Mouse (Mus musculus): ENCODE results near the gene Txndc11. TPM values are rescaled to one million over a fixed set of nuclear protein-coding genes. Genes with fewer than 3 reads are reported as not detected.

The Txndc11 gene
- polyA plus RNA-seq, 1 experiment from 2014 or later: 32.3 TPM

DNA sequence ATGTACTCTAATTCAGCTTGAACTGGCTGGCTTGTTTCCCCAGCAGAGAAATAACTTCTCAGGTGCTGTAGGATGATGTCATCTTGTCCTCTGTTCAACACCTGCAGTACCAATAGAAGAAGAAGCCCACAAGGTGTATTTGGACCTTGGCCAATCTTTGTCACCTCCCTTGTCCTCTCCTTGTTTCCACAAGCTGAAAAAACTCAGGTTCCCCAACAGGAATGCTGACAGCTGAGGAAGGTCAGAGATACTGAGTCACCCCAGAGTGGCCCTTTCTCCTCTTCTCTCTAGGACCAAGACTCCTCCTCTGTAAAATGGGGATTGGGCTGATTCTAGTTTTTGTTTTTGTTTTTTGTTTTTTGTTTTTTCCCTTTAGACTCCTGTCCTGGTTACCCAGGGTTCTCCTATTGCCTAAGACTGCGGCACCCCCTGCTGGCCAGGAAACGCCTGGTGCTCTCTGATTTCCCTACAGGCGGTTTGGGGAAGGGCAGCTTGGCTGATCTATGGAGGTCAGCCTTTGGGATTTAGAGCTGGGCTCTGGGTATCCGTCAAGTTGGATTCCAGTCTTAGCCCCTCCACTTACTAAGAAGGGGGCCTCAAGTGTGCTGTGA lies 100.2 kb downstream of the Txndc11 start:
- H3K4me2 ChIP-seq: no peak overlapping the region
- H3K4me3 ChIP-seq: no peak overlapping the region
- under 1% methylated on average over 4 of the region's 4 CpGs for WGBS
- H3K27me3 ChIP-seq: no peaks in the 10 kb centered on the region
- H3K9ac ChIP-seq: no peak overlapping the region
- peaks cover 6% of the 10 kb centered on the region; the same call in 1 of the 2 replicates for H3K4me1 ChIP-seq
- ATAC-seq (ENCODE audit: borderline replicate concordance, extremely low read depth, low FRiP score, low TSS enrichment): peak; percentile 58; the same call in 1 of the 2 replicates
- no peak overlapping the region for H3K27ac ChIP-seq
- H3K9me3 ChIP-seq: no peaks in the 10 kb centered on the region
- no peaks in the 10 kb centered on the region for H3K36me3 ChIP-seq

DNA sequence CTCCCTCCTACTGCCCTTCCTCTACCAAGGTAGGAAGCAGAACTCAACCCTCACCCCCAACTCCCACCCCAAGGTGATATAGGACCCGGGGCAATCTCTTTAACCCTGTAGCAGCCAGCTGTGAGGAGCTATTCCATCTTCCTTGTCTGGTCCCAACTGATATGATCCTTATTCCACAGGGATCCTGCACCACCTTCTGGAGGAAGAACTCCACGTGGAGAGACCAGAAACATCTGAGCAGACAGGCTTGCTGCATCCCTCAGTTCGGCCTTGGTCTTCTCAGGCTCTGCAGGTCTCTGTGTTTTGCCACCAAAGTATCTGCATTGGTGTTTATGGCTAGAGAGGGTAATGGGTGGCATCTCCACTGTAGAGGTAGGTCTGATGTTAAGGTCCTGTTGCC lies 103.1 kb downstream of the Txndc11 start:
- ATAC-seq (ENCODE audit: borderline replicate concordance, extremely low read depth, low FRiP score, low TSS enrichment): no peak
- no peaks in the 10 kb centered on the region for H3K36me3 ChIP-seq
- no peak overlapping the region for H3K9ac ChIP-seq
- H3K9me3 ChIP-seq: no peaks in the 10 kb centered on the region
- no peak overlapping the region for H3K4me3 ChIP-seq
- no peak overlapping the region for H3K27ac ChIP-seq
- WGBS: 43% methylated on average over 3 of the region's 3 CpGs
- no peak overlapping the region for H3K4me2 ChIP-seq
- peaks cover 5% of the 10 kb centered on the region; the same call in 1 of the 2 replicates for H3K4me1 ChIP-seq
- no peaks in the 10 kb centered on the region for H3K27me3 ChIP-seq

DNA sequence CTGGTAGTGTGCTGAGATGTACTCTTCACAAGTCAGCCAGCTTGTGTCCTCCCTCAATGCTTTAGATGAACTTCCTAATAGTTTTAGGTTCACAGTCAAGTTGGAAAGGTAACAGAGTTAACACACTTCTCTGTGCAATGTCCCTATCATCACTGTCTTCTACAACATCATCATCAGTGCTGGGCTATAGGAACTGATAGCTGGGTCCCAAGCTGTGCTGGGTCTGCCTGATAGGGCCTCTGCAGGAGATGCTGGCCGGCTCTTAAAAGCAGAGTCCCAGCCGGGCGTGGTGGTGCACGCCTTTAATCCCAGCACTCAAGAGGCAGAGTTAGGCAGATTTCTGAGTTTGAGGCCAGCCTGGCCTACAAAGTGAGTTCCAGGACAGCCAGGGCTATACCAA lies 103.6 kb downstream of the Txndc11 start:
- H3K27me3 ChIP-seq: no peaks in the 10 kb centered on the region
- H3K36me3 ChIP-seq: no peaks in the 10 kb centered on the region
- H3K4me1 ChIP-seq: peaks cover under 1% of the 10 kb centered on the region; the same call in 1 of the 2 replicates
- H3K27ac ChIP-seq: no peak overlapping the region
- no peak overlapping the region for H3K4me3 ChIP-seq
- H3K4me2 ChIP-seq: no peak overlapping the region
- ATAC-seq (ENCODE audit: borderline replicate concordance, extremely low read depth, low FRiP score, low TSS enrichment): no peak
- H3K9ac ChIP-seq: no peak overlapping the region
- no peaks in the 10 kb centered on the region for H3K9me3 ChIP-seq
- WGBS: 78% methylated on average over 4 of the region's 4 CpGs

DNA sequence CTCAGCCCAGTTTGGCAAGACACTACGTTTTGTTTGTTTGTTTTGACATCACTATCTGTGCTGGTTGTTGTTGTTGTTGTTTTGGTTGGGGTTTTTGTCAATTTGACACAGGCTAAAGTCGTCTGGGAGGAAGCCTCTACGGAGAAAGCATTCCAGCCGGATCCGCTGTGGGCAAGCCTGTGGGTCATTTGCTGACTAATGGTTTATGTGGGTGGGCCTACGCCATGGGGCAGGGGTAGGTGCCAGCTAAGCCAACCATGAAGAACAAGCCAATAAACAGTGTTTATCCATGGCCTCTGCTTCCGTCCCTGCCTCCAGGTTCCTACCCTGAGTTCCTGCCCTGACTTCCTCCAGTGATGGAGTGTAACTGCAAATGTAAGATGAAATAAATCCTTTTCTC lies 106.2 kb downstream of the Txndc11 start:
- Histone ChIP-seq H3K4me1 (no peaks in the 10 kb centered on the region), H3K27ac (no peak overlapping the region), H3K9me3 (no peaks in the 10 kb centered on the region), H3K4me3 (no peak overlapping the region), H3K27me3 (no peaks in the 10 kb centered on the region), H3K4me2 (no peak overlapping the region), H3K9ac (no peak overlapping the region), H3K36me3 (no peaks in the 10 kb centered on the region)
- no peak for ATAC-seq (ENCODE audit: borderline replicate concordance, extremely low read depth, low FRiP score, low TSS enrichment)
- WGBS: 73% methylated on average over 7 of the region's 7 CpGs

Small RNAs within 50 kb of the gene (microRNA-seq; reads per million reads assigned to microRNA genes)
- 46.5 reads per million, percentile 44 among the genes with 10 or more reads in this experiment for gene Gm23935

Other genes starting within 250 kb of the Txndc11 start
- 47.2 and 47.6 TPM in 2 replicates for gene Snn, start 73.7 kb downstream of the Txndc11 start, polyA plus RNA-seq (2015; fragmentation: Nextera tagmentation; extraction: Ambion mirVana)
- 109 and 111 TPM in 2 replicates for gene Litaf, start 68.5 kb downstream of the Txndc11 start, polyA plus RNA-seq (2015; fragmentation: Nextera tagmentation; extraction: Ambion mirVana)
- 86.7 and 92.9 TPM in 2 replicates for gene Zc3h7a, start 41.7 kb upstream of the Txndc11 start, polyA plus RNA-seq (2015; fragmentation: Nextera tagmentation; extraction: Ambion mirVana)
- 155 and 163 TPM in 2 replicates for gene Rsl1d1, start 68.7 kb upstream of the Txndc11 start, polyA plus RNA-seq (2015; fragmentation: Nextera tagmentation; extraction: Ambion mirVana)
- gene Gspt1, start 119.7 kb upstream of the Txndc11 start, polyA plus RNA-seq (2015; fragmentation: Nextera tagmentation; extraction: Ambion mirVana): 75.5 and 75.6 TPM in 2 replicates
- not detected in 2 replicates for gene Tnfrsf17, start 179.2 kb upstream of the Txndc11 start, polyA plus RNA-seq (2015; fragmentation: Nextera tagmentation; extraction: Ambion mirVana)
- 8.0 and 12.6 TPM in 2 replicates for gene Snx29, start 188.3 kb upstream of the Txndc11 start, polyA plus RNA-seq (2015; fragmentation: Nextera tagmentation; extraction: Ambion mirVana)